Mouse (Mus musculus) bone marrow macrophage, adult 2 months (primary cell): ENCODE measurements around the gene Klhl35.

Experiments
- CTCF ChIP-seq: IDR thresholded peaks from 2 replicates; pipeline ENCODE4 v1.5.1; 2012; ENCODE audit warnings: low read depth, mild to moderate bottlenecking, low read length, moderate library complexity
- POLR2A ChIP-seq: IDR thresholded peaks from 2 replicates; pipeline ENCODE4 v1.6.1; 2012; ENCODE audit warnings: mild to moderate bottlenecking, low read depth, low read length, borderline replicate concordance

DNA sequence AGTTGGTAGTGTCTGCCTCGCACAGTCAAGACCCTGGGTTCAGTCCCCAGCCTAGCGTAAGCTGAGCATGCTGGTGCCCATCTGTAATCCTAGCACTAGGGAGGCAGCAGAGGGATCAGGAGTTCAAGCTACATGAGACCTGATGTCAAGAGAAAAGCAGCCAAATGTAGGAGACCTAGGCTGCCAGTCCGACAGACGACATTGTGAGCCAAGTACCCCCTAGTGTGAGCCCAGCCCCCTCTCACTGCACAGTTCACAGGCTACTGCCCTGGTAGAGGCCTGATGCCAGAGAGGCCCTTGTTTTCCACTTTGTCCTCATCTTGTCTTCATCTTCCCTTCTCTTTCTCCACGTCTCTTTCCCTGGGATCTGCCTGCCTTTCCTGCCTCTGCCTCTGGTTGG is 18.5 kb upstream of the Klhl35 start:
- TF ChIP-seq CTCF (no peak), POLR2A (no peak)
